Mouse (Mus musculus) embryonic facial prominence, embryonic 14.5 days (tissue): ENCODE data around the gene Snai3. TPM values are rescaled to one million over a fixed set of nuclear protein-coding genes. Genes with fewer than 3 reads are reported as not detected.
A peak's percentile ranks its signal among the peaks of the same experiment; 100 is the strongest.

ENCODE experiments used
- ATAC-seq: fragments of 200-750 bp; cut with Nextera tagmentation; 2 replicates; pipeline ENCODE4 v1.8.0; 2017; ENCODE audit warnings: low read depth, moderate number of reproducible peaks, moderate TSS enrichment
- DNase-seq: peaks from one replicate; pipeline ENCODE4 v3.0.0-alpha.2; 2015; ENCODE audit warnings: low spot score
- H3K27ac ChIP-seq: fragments of 300-500 bp; sonication (generic); replicated peaks from 2 replicates; pipeline ENCODE4 v1.5.1; 2014; ENCODE audit warnings: low read depth, mild to moderate bottlenecking, low read length, moderate library complexity
- H3K27me3 ChIP-seq: fragments of 300-500 bp; sonication (generic); replicated peaks from 2 replicates; pipeline ENCODE4 v1.6.1; 2014; ENCODE audit warnings: low read length; ENCODE audit not compliant: control insufficient read depth, insufficient read depth
- H3K36me3 ChIP-seq: fragments of 300-500 bp; sonication (generic); 2 replicates; pipeline ENCODE4 v1.6.1; 2014; ENCODE audit warnings: low read length, mixed read lengths; ENCODE audit not compliant: control insufficient read depth, insufficient read depth
- H3K4me1 ChIP-seq: fragments of 300-500 bp; sonication (generic); 2 replicates; pipeline ENCODE4 v1.6.1; 2014; ENCODE audit warnings: antibody characterized with exemption, low read length; ENCODE audit not compliant: control insufficient read depth, insufficient read depth
- H3K4me2 ChIP-seq: fragments of 300-500 bp; sonication (generic); 2 replicates; pipeline ENCODE4 v1.6.1; 2014; ENCODE audit warnings: low read depth, mild to moderate bottlenecking, low read length, moderate library complexity, mixed read lengths
- H3K4me3 ChIP-seq: fragments of 300-500 bp; sonication (generic); 2 replicates; pipeline ENCODE4 v1.5.1; 2014; ENCODE audit warnings: low read depth, mild to moderate bottlenecking, low read length
- H3K9ac ChIP-seq: fragments of 300-500 bp; sonication (generic); 2 replicates; pipeline ENCODE4 v1.6.1; 2014; ENCODE audit warnings: low read depth, mild to moderate bottlenecking, low read length, moderate library complexity, mixed read lengths
- H3K9me3 ChIP-seq: fragments of 300-500 bp; sonication (generic); 2 replicates; pipeline ENCODE4 v1.6.1; 2016; ENCODE audit warnings: low read length; ENCODE audit not compliant: control insufficient read depth
- WGBS: fragments of 180-500 bp; shearing (Covaris S2); extraction: QIAGEN DNeasy Blood & Tissue Kit; methylation state at CpG from one replicate; pipeline ENCODE4 v1.1.7; 2014; 5-methylcytosine and 5-hydroxymethylcytosine counted together
- polyA plus RNA-seq: library from polyadenylated mRNA; unstranded; fragments of >200 nt; fragmentation: Nextera tagmentation; extraction: Ambion mirVana; gene quantifications from 2 replicates; pipeline ENCODE4 v1.2.1, GENCODE M21; 2014

Snai3 gene
- 3.1 and 4.2 TPM in 2 replicates for polyA plus RNA-seq

- peak within 1 kb of the TSS; percentile 40; the same call in 1 of the 2 replicates for H3K9ac ChIP-seq
These were observed at the start of gene Snai3 for GRCm38 (mm10) chr8:122460524-122461472. TSS of gene Snai3 (minus strand) at chr8:122460733.

GRCm38 (mm10) chr8:122500856-122501255 is 40.3 kb upstream of the Snai3 start:
- DNase-seq (peak; percentile 90), ATAC-seq (peak; percentile 48; the same call in 1 of the 2 replicates)
- WGBS = 33% methylated on average over 10 of the region's 10 CpGs
- H3K27me3 ChIP-seq = no peaks in the 10 kb centered on the region
- H3K9me3 ChIP-seq = no peaks in the 10 kb centered on the region
- no peak overlapping the region for H3K9ac ChIP-seq
- H3K4me1 ChIP-seq = no peaks in the 10 kb centered on the region
- no peak overlapping the region for H3K4me3 ChIP-seq
- H3K4me2 ChIP-seq = no peak overlapping the region
- no peak overlapping the region for H3K27ac ChIP-seq
- H3K36me3 ChIP-seq = peaks cover 62% of the 10 kb centered on the region

More at GRCm38 (mm10) chr8:122460524-122461472, at the start of gene Snai3:
- Histone ChIP-seq H3K4me2 (peak within 1 kb of the TSS; percentile 57), H3K4me1 (peaks cover 5% of the 10 kb centered on the region; the same call in 1 of the 2 replicates), H3K36me3 (peaks cover 9% of the 10 kb centered on the region), H3K4me3 (peak within 1 kb of the TSS; percentile 33), H3K27ac (no peak within 1 kb of the TSS), H3K27me3 (peaks cover 26% of the 10 kb centered on the region), H3K9me3 (no peaks in the 10 kb centered on the region)
- ATAC-seq (peak; percentile 91), DNase-seq (peak; percentile 73)
- WGBS = 4% methylated on average over 40 of the region's 56 CpGs

DNA sequence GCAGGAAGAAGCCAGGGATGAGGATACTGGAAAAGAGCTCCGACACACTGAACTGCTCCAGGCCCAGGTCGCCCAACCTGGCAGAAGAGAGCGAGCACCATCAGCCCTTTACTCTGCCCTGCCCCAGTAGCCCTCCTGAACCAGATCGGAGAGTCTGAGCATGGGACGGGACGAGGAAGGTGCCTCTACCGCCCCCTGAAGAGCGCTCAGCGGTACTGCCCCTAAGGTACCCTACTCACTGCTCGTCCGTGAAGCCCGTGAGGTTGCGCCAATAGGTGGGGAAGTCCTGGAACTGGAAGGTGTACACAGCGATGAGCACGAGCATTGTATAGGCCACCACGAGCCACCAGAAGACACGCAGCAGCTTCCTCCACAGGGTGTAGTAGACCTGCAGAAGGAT is 37.4 kb upstream of the Snai3 start:
- H3K36me3 ChIP-seq = peaks cover 84% of the 10 kb centered on the region
- no peak overlapping the region for H3K9ac ChIP-seq
- no peaks in the 10 kb centered on the region for H3K9me3 ChIP-seq
- DNase-seq = no peak
- H3K4me2 ChIP-seq = no peak overlapping the region
- 74% methylated on average over 16 of the region's 17 CpGs for WGBS
- H3K4me3 ChIP-seq = no peak overlapping the region
- H3K27me3 ChIP-seq = no peaks in the 10 kb centered on the region
- no peak overlapping the region for H3K27ac ChIP-seq
- ATAC-seq = no peak
- no peaks in the 10 kb centered on the region for H3K4me1 ChIP-seq

DNA sequence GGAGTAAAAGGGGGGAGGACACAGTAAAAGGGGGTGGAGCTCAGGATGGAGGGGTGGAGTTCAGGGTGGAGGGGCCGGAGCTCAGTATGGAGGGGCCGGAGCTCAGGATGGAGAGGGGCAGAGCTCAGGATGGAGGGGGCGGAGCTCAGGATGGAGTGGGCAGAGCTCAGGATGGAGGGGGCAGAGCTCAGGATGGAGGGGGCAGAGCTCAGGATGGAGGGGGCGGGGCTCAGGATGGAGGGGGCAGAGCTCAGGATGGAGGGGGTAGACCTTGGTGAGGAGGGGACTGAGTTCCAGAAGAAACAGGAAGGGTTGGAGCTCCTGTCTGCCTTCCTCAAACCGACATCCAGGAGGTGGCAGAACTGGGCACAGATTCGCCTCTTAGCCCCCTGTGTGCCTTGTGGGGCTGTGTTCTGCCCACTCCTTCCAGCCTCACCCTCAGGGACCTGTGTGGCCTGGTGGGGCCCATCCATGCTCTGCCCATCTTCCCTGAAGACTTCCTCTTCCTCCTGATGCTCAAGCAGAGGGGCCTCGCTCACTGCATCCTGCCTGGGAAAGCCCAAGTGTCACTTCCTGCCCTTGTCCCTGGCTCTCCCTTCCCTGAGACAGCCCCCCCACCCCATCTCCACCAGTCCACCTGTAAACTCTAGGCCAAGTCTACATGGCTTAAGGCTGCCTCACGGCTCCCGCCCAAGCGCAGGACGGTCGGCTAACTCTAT is 36.6 kb upstream of the Snai3 start:
- Histone ChIP-seq H3K27me3 (no peaks in the 10 kb centered on the region), H3K4me2 (no peak overlapping the region), H3K36me3 (peaks cover 88% of the 10 kb centered on the region), H3K27ac (no peak overlapping the region), H3K4me1 (no peaks in the 10 kb centered on the region), H3K4me3 (no peak overlapping the region), H3K9ac (no peak overlapping the region), H3K9me3 (no peaks in the 10 kb centered on the region)
- ATAC-seq (no peak), DNase-seq (no peak)
- WGBS = 85% methylated on average over 12 of the region's 12 CpGs

DNA sequence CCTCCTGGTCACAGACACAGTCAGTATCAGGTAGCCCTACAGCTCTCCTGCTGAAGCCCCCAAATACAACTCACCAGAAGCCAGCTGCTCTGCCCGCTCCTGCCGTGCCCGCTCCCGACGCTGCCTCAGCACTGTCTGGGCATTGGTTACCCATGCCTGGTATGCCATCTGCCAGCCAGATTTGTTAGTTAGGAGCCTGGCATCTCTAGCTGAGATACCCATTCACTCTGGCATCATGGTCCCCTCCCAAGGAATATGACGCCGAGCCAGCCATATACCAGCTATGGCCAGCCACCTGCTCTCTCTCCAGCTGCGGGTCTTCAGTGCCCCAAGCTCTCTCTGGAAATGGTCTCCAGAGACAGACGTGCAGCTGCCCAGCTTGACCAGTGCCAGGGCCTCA is 27.9 kb upstream of the Snai3 start:
- H3K9me3 ChIP-seq = no peaks in the 10 kb centered on the region

DNA sequence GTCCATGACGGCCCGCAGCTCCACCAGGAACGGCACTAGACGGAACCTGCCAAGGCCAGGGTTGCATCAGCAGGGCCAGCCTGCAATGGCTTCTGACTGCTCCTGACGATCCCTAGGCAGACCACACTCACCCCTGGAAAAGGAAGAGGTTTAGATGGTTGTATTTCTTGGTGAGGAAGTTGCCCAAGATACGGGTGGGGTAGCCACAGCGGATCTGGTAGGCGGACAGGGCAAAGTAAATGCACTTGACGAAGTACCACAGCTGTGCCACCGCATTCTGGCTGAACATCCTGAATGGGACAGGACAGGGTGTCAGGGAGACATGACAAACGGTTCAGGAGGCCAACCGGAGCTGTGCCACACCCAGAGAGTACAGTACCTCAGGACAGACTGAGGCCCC is 24.3 kb upstream of the Snai3 start:
- H3K9ac ChIP-seq = no peak overlapping the region
- H3K4me1 ChIP-seq = no peaks in the 10 kb centered on the region
- H3K36me3 ChIP-seq = peaks cover 95% of the 10 kb centered on the region
- H3K4me2 ChIP-seq = no peak overlapping the region
- no peaks in the 10 kb centered on the region for H3K27me3 ChIP-seq
- no peaks in the 10 kb centered on the region for H3K9me3 ChIP-seq
- WGBS = 92% methylated on average over 12 of the region's 12 CpGs
- H3K4me3 ChIP-seq = no peak overlapping the region
- DNase-seq (no peak), ATAC-seq (no peak)
- H3K27ac ChIP-seq = no peak overlapping the region

More for the DNA sequence above, 27.9 kb upstream of the Snai3 start:
- H3K27ac ChIP-seq = no peak overlapping the region
- no peak overlapping the region for H3K9ac ChIP-seq
- no peak for ATAC-seq
- no peaks in the 10 kb centered on the region for H3K4me1 ChIP-seq
- no peak for DNase-seq
- H3K36me3 ChIP-seq = peaks cover 95% of the 10 kb centered on the region
- H3K4me3 ChIP-seq = no peak overlapping the region
- H3K27me3 ChIP-seq = no peaks in the 10 kb centered on the region
- WGBS = 94% methylated on average over 9 of the region's 9 CpGs
- H3K4me2 ChIP-seq = no peak overlapping the region

GRCm38 (mm10) chr8:122483877-122484276 is 23.3 kb upstream of the Snai3 start:
- Histone ChIP-seq H3K9me3 (no peaks in the 10 kb centered on the region), H3K4me2 (no peak overlapping the region), H3K27ac (no peak overlapping the region), H3K36me3 (peaks cover 95% of the 10 kb centered on the region), H3K4me3 (no peak overlapping the region), H3K27me3 (no peaks in the 10 kb centered on the region), H3K4me1 (no peaks in the 10 kb centered on the region), H3K9ac (no peak overlapping the region)
- DNase-seq (no peak), ATAC-seq (no peak)
- 96% methylated on average over 7 of the region's 7 CpGs for WGBS

GRCm38 (mm10) chr8:122482448-122482847 is 21.9 kb upstream of the Snai3 start:
- Histone ChIP-seq H3K27ac (no peak overlapping the region), H3K4me2 (no peak overlapping the region), H3K9me3 (no peaks in the 10 kb centered on the region), H3K9ac (no peak overlapping the region), H3K4me1 (no peaks in the 10 kb centered on the region), H3K36me3 (peaks cover 94% of the 10 kb centered on the region), H3K4me3 (no peak overlapping the region), H3K27me3 (no peaks in the 10 kb centered on the region)
- DNase-seq (no peak), ATAC-seq (no peak)
- 100% methylated on average over 5 of the region's 8 CpGs for WGBS
